Mouse (Mus musculus): Measurements from ENCODE around the gene 1700056E22Rik.

DNA sequence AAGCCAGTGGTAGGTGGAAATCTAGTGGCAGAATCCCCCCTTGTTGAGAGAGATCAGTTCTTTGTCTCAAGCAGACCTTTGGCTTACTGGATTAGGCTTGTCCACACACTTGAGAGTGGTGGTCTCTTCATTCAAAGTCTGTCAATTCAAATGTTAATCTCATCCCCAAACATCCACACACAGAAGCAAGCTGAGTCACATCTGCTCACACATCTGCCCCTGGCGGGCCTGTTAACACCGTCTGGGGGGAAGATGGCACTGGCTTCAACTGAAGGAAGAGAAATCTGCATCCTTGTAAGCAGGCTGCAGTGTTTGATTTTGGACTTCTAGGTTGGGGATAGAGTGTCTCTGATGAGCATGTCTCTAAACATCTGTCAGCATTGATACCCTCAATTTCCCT lies 10.1 kb downstream of the 1700056E22Rik start:
- TF ChIP-seq POLR2A (IDR thresholded peaks at IDR 0.05; ENCODE audit: low read depth, low read length): no peak
- no peak for TF ChIP-seq CTCF (IDR thresholded peaks at IDR 0.05; ENCODE audit: borderline replicate concordance, insufficient read depth, low read length)
